Comparison of ENCODE assay signal across 8 mouse cellular contexts in the genomic region with DNA sequence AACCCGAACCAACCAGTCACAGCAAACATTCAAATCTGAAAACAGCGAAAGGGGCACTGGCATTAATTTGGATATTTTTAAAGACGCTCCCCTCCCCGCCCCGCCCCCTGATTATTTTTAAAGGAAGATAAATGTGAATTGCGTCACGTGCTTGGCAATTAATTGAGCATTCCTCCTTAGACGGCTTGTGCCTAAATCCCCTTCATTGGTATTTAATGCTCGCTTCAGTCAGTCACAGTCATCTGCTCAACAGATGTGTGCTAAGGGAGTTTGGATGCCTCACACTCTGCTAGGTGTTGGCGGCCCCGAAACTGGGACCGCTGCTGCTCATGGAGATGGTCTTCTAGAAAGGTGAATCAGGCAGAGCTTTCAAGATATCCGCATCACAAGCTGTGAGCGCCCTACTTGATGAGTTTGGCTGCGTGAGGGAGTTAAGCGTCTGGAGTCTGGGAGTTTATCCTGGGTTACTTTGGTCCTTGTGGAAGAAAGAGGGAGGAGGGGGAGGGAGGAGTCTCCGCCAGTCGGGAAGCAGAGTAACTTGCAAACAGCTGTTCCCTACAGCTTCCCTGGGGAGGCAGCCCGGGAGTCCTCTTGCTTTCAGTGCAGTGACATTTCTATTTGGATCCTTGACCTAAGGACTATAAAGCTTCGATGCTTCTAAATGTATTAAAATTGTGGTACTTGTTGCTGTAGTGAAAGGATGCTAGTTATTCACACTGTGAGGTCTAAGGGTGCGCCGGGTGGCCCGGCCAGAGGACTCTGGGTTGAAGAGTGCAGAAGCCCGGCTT. TPM values are rescaled to one million over a fixed set of nuclear protein-coding genes. Genes with fewer than 3 reads are reported as not detected.
DNase-seq lines count a peak whose midpoint lies in the region; ATAC-seq lines count a peak whose summit lies in the region.

No protein-coding gene starts in this region.

- no peaks in the 10 kb centered on the region for H3K27me3 ChIP-seq in heart, embryonic 16.5 days (ENCODE audit: control insufficient read depth, insufficient read depth, low read length)
- no peaks in the 10 kb centered on the region for H3K27me3 ChIP-seq in limb, embryonic 13.5 days
- no peaks in the 10 kb centered on the region for H3K27me3 ChIP-seq in stomach, embryonic 16.5 days (ENCODE audit: control insufficient read depth, insufficient read depth, low read length)

- peak overlapping the region; percentile 57 for H3K9ac ChIP-seq in heart, embryonic 16.5 days (ENCODE audit: low read length)
- H3K9ac ChIP-seq in limb, embryonic 13.5 days: 0 out of 2 replicates have a peak overlapping the region, but pooled peaks have one; percentile 5
- peak overlapping the region; percentile 43 for H3K9ac ChIP-seq in stomach, embryonic 16.5 days (ENCODE audit: low read length)

- H3K4me1 ChIP-seq in heart, embryonic 16.5 days (ENCODE audit: control insufficient read depth, insufficient read depth, low read length): peaks cover 44% of the 10 kb centered on the region
- H3K4me1 ChIP-seq in limb, embryonic 13.5 days: peaks cover 44% of the 10 kb centered on the region
- peaks cover 24% of the 10 kb centered on the region; the same call in 1 of the 2 replicates for H3K4me1 ChIP-seq in stomach, embryonic 16.5 days (ENCODE audit: control insufficient read depth, insufficient read depth, low read length)

- H3K36me3 ChIP-seq in heart, embryonic 16.5 days (ENCODE audit: control insufficient read depth, insufficient read depth): no peaks in the 10 kb centered on the region
- H3K36me3 ChIP-seq in limb, embryonic 13.5 days: no peaks in the 10 kb centered on the region
- no peaks in the 10 kb centered on the region for H3K36me3 ChIP-seq in stomach, embryonic 16.5 days (ENCODE audit: control insufficient read depth, insufficient read depth, low read length)

- H3K4me3 ChIP-seq in heart, embryonic 16.5 days (ENCODE audit: low read length): peak overlapping the region; percentile 41
- peak overlapping the region; percentile 23 for H3K4me3 ChIP-seq in limb, embryonic 13.5 days
- peak overlapping the region; percentile 25 for H3K4me3 ChIP-seq in stomach, embryonic 16.5 days (replicated peaks; ENCODE audit: low read length)

- ATAC-seq in heart, embryonic 16.5 days (replicated peaks; ENCODE audit: extremely low read depth, insufficient read depth, low FRiP score): no peak
- ATAC-seq in limb, embryonic 13.5 days (ENCODE audit: low FRiP score, low read depth): 0 out of 2 replicates have a peak, but pooled peaks have one; percentile 25
- ATAC-seq in stomach, embryonic 16.5 days (ENCODE audit: insufficient read depth, low FRiP score): no peak

- intact Hi-C loops in gastrocnemius, postnatal 36 days (cut with DNase I): no loop called here

- WGBS in heart, embryonic 16.5 days: 16% methylated on average over 24 of the region's 24 CpGs
- WGBS in limb, embryonic 13.5 days: 2% methylated on average over 24 of the region's 24 CpGs
- WGBS in stomach, embryonic 16.5 days: 7% methylated on average over 24 of the region's 24 CpGs

- peak overlapping the region; percentile 68 for H3K4me2 ChIP-seq in heart, embryonic 16.5 days (ENCODE audit: low read depth, low read length)
- H3K4me2 ChIP-seq in limb, embryonic 13.5 days (replicated peaks): peak overlapping the region; percentile 53
- peak overlapping the region; percentile 54 for H3K4me2 ChIP-seq in stomach, embryonic 16.5 days (ENCODE audit: low read depth, low read length)

- H3K9me3 ChIP-seq in heart, embryonic 16.5 days (replicated peaks; ENCODE audit: control insufficient read depth, low read length): no peaks in the 10 kb centered on the region
- no peaks in the 10 kb centered on the region for H3K9me3 ChIP-seq in limb, embryonic 13.5 days
- H3K9me3 ChIP-seq in stomach, embryonic 16.5 days (replicated peaks; ENCODE audit: control insufficient read depth, low read length): no peaks in the 10 kb centered on the region

- DNase-seq in gastrocnemius, adult 18-20 months (ENCODE audit: low spot score): peak; percentile 64
- no peak for DNase-seq in gastrocnemius, postnatal 36 days
- peak; percentile 76 for DNase-seq in embryo, embryonic 10 days (ENCODE audit: low spot score)
- no peak for DNase-seq in adrenal gland, adult 8-10 months
- DNase-seq in spleen, postnatal 14 days (ENCODE audit: low spot score in 2 of 2): no peak

- peak overlapping the region; percentile 72 for H3K27ac ChIP-seq in heart, embryonic 16.5 days (ENCODE audit: low read length)
- H3K27ac ChIP-seq in limb, embryonic 13.5 days: peak overlapping the region; percentile 76; the same call in 1 of the 2 replicates
- peak overlapping the region; percentile 80 for H3K27ac ChIP-seq in stomach, embryonic 16.5 days (ENCODE audit: low read length)

RNA-seq across cellular contexts. Expression of a gene that starts 3.8 kb away (rescaled TPM):
- 10 to 100 TPM; 45.0 to 48.7 TPM for total RNA-seq in gastrocnemius, adult 18-20 months (2021)
- 10 to 100 TPM; 44.8 to 46.2 TPM for total RNA-seq in gastrocnemius, postnatal 36 days (2021)
- 71.0 and 76.0 TPM in 2 replicates for polyA plus RNA-seq in heart, embryonic 16.5 days (2015; fragmentation: Nextera tagmentation; extraction: Ambion mirVana)
- 39.5 and 41.7 TPM in 2 replicates for polyA plus RNA-seq in limb, embryonic 13.5 days (2015; fragmentation: Nextera tagmentation; extraction: Ambion mirVana)
- 36.5 and 39.3 TPM in 2 replicates for polyA plus RNA-seq in stomach, embryonic 16.5 days (2015; fragmentation: Nextera tagmentation; extraction: Ambion mirVana)
- total RNA-seq in adrenal gland, adult 8-10 months (2022): 100 to 1,000 TPM; 120 to 216 (median 160) TPM

RNA-seq across cellular contexts. Expression of a gene that starts 14.4 kb away (rescaled TPM):
- total RNA-seq in gastrocnemius, adult 18-20 months (2021): 1 to 10 TPM; 6.6 to 9.0 TPM
- 1 to 10 TPM; 5.1 to 7.7 TPM for total RNA-seq in gastrocnemius, postnatal 36 days (2021)
- polyA plus RNA-seq in heart, embryonic 16.5 days (2015; fragmentation: Nextera tagmentation; extraction: Ambion mirVana): 26.3 and 28.7 TPM in 2 replicates
- 10.9 and 11.2 TPM in 2 replicates for polyA plus RNA-seq in limb, embryonic 13.5 days (2015; fragmentation: Nextera tagmentation; extraction: Ambion mirVana)
- polyA plus RNA-seq in stomach, embryonic 16.5 days (2015; fragmentation: Nextera tagmentation; extraction: Ambion mirVana): 9.4 and 12.6 TPM in 2 replicates
- 10 to 100 TPM; 12.2 to 39.5 (median 25.7) TPM for total RNA-seq in adrenal gland, adult 8-10 months (2022)

RNA-seq across cellular contexts. Expression of a gene that starts 51.0 kb away (rescaled TPM):
- under 1 TPM; 0.34 to 0.45 TPM for total RNA-seq in gastrocnemius, adult 18-20 months (2021)
- total RNA-seq in gastrocnemius, postnatal 36 days (2021): under 1 TPM; 0.44 to 0.77 TPM
- 2.8 and 9.6 TPM in 2 replicates for polyA plus RNA-seq in heart, embryonic 16.5 days (2015; fragmentation: Nextera tagmentation; extraction: Ambion mirVana)
- polyA plus RNA-seq in limb, embryonic 13.5 days (2015; fragmentation: Nextera tagmentation; extraction: Ambion mirVana): 2.7 and 3.0 TPM in 2 replicates
- polyA plus RNA-seq in stomach, embryonic 16.5 days (2015; fragmentation: Nextera tagmentation; extraction: Ambion mirVana): 6.4 and 18.3 TPM in 2 replicates
- 1 to 10 TPM in 1 of 4 experiments, under 1 TPM in 3; 0.35 to 1.2 (median 0.75) TPM for total RNA-seq in adrenal gland, adult 8-10 months (2022)

Comparison
In these comparisons a context has a peak if more than half of its experiments do, and no peak if none do; other contexts are left out.
1. DNase-seq: peak in gastrocnemius, adult 18-20 months (single experiment) and embryo, embryonic 10 days (single experiment); none in gastrocnemius, postnatal 36 days (0 of 2), adrenal gland, adult 8-10 months (single experiment) and spleen, postnatal 14 days (0 of 2).
2. H3K9ac ChIP-seq: peak in every context shown above with its lines; median percentile 57 in heart, embryonic 16.5 days; 43 in stomach, embryonic 16.5 days; 5 in limb, embryonic 13.5 days.
3. Peak in every context shown above with its lines, with median percentiles within 50 percentile points of each other: H3K27ac ChIP-seq, H3K4me2 ChIP-seq and H3K4me3 ChIP-seq.